Mouse (Mus musculus): ENCODE results near the gene Lancl3.
"Not testable (repeated sequence)": the region's sequence is repeated elsewhere in the genome, so short reads cannot be mapped to it uniquely, and the experiment has no call there.

Gene Lancl3

GRCm38 (mm10) chrX:9271112-9271511 is 71.4 kb downstream of the Lancl3 start:
- DNase-seq = no peak

GRCm38 (mm10) chrX:9271947-9272459 is 72.3 kb downstream of the Lancl3 start:
- DNase-seq = no peak

GRCm38 (mm10) chrX:9272460-9273361 is 73.0 kb downstream of the Lancl3 start, which contains the start of gene Xk:
TSS of gene Xk (plus strand) at chrX:9272756.
- DNase-seq = peak; percentile 32 to 36

GRCm38 (mm10) chrX:9273377-9274002 is 73.8 kb downstream of the Lancl3 start:
- no peak for DNase-seq

GRCm38 (mm10) chrX:9274321-9274720 is 74.6 kb downstream of the Lancl3 start:
- no peak for DNase-seq

DNA sequence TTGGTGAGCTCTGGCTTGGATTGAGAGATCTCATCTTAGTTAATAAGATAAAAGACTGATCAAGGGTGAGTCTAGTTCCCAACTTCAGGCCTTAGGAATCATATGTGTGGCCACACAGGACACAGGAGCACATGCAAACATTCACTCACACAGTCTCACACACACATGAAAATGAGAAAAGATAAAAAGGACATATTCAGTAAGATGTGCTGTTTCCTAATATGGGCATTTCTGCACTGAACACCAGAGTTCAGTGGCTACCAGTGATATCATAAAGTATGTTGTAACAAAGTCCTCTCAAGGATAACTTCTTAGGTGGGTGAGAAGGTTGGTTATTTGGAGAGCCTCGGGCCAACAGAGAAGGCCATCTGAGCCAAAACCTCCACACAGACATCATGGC is 83.8 kb downstream of the Lancl3 start, which contains the start of gene H2al1m:
TSS of gene H2al1m (plus strand) at position 301 of the 400 bp plus-strand sequence.
- not testable (repeated sequence) for DNase-seq

- not testable (repeated sequence) for DNase-seq
Measured at GRCm38 (mm10) chrX:9293140-9293829, 93.6 kb downstream of the Lancl3 start.

DNA sequence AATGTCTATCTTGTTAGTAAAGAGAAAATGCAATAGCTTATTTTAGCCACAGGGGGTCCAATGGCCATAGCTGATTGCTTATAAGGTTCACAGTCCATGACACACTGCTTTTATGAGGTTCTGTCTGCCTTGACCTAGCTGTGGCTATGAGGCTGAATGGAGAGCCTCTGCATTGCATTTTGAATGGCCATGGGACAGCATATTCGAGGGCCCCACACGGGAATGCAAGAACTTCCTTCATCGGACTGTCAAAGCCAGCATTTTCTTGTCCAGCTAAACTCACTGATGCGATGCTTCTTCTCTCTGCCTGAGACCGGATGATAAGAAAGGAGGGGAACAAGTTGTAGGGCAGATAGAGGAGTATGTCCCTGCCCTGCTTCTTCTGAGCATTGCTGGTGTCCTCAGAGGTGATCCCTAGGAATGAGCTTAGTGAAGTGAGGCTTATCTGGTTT is 98.7 kb downstream of the Lancl3 start:
- DNase-seq = no peak

GRCm38 (mm10) chrX:9302791-9303190 is 103.1 kb downstream of the Lancl3 start:
- DNase-seq = no peak

- no peak for DNase-seq
Measured at GRCm38 (mm10) chrX:9303455-9303854, 103.8 kb downstream of the Lancl3 start.

DNA sequence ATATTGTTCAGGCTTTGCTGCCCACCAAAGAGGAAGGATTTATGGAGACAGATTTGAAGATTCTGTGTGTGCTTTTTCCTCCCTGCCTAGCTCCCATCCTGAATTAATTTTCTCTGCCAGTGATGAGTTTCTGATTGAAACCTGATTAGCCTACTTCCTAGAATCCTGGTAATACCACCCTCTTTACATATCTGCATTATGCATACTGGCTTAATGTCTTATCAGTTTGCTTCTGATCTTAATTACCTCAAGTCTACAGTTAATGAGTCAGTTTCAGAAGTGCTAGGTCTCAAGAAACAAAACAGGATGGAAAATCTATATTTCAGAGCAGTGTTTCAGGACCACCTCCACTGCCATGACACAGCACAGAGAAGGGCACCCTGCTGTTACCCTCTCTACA is 116.8 kb downstream of the Lancl3 start:
- DNase-seq = not testable (repeated sequence)

Data from thymus, adult 18-20 months (tissue).